ENCODE assay signal across 7 mouse cellular contexts in genomic region chr10:83183634-83184479, GRCm38 (mm10).
DNase-seq lines count a peak whose midpoint lies in the region; ATAC-seq and TF ChIP-seq lines count a peak whose summit lies in the region.

No protein-coding gene starts in this region.

- ATAC-seq in lung, postnatal 0 days: peak; percentile 21; the same call in 1 of the 2 replicates
- peak; percentile 58 for ATAC-seq in megakaryocyte, adult 5-6 weeks (ENCODE audit: poor library complexity, severe bottlenecking)
- no peak for ATAC-seq in intestine, postnatal 0 days

- no peak overlapping the region for H3K4me3 ChIP-seq in lung, postnatal 0 days (ENCODE audit: low read depth, low read length)
- H3K4me3 ChIP-seq in intestine, postnatal 0 days (ENCODE audit: low read depth, low read length): no peak overlapping the region

- no peaks in the 10 kb centered on the region for H3K9me3 ChIP-seq in lung, postnatal 0 days (ENCODE audit: low read length)
- no peaks in the 10 kb centered on the region for H3K9me3 ChIP-seq in intestine, postnatal 0 days (ENCODE audit: control insufficient read depth)

- H3K9ac ChIP-seq in lung, postnatal 0 days (replicated peaks; ENCODE audit: low read depth): no peak overlapping the region
- no peak overlapping the region for H3K9ac ChIP-seq in intestine, postnatal 0 days (ENCODE audit: low read depth, low read length)

- no peak for TF ChIP-seq CTCF in lung, postnatal 0 days (IDR thresholded peaks at IDR 0.05)
- TF ChIP-seq CTCF in intestine, postnatal 0 days (IDR thresholded peaks at IDR 0.05; ENCODE audit: low read depth): no peak

- WGBS in lung, postnatal 0 days: 46% methylated on average over 12 of the region's 12 CpGs
- WGBS in intestine, postnatal 0 days: 58% methylated on average over 12 of the region's 12 CpGs

- no peaks in the 10 kb centered on the region for H3K27me3 ChIP-seq in lung, postnatal 0 days (replicated peaks; ENCODE audit: insufficient read depth, low read length)
- no peaks in the 10 kb centered on the region for H3K27me3 ChIP-seq in intestine, postnatal 0 days (replicated peaks; ENCODE audit: control insufficient read depth, insufficient read depth, low read length)

- DNase-seq in lung, postnatal 0 days (ENCODE audit: low spot score): peak; percentile 15
- DNase-seq in lung, postnatal 4 days: no peak
- DNase-seq in embryo, embryonic 10.5 days (ENCODE audit: low spot score): peak; percentile 26
- DNase-seq in yolk sac, embryonic 10.5 days (ENCODE audit: low spot score): peak; percentile 46
- no peak for DNase-seq in spleen, adult 18-20 months

- H3K27ac ChIP-seq in lung, postnatal 0 days (ENCODE audit: low read length): no peak overlapping the region
- no peak overlapping the region for H3K27ac ChIP-seq in intestine, postnatal 0 days (ENCODE audit: low read depth, low read length)

- no peak for TF ChIP-seq EP300 in lung, postnatal 0 days (IDR thresholded peaks at IDR 0.05)

- H3K4me2 ChIP-seq in lung, postnatal 0 days (replicated peaks; ENCODE audit: low read depth, low read length): no peak overlapping the region
- no peak overlapping the region for H3K4me2 ChIP-seq in intestine, postnatal 0 days (replicated peaks; ENCODE audit: low read depth)

- H3K36me3 ChIP-seq in lung, postnatal 0 days (ENCODE audit: insufficient read depth, low read length): no peaks in the 10 kb centered on the region
- H3K36me3 ChIP-seq in intestine, postnatal 0 days (ENCODE audit: control insufficient read depth, insufficient read depth): no peaks in the 10 kb centered on the region

- H3K4me1 ChIP-seq in lung, postnatal 0 days (ENCODE audit: insufficient read depth, low read depth, low read length): no peaks in the 10 kb centered on the region
- no peaks in the 10 kb centered on the region for H3K4me1 ChIP-seq in intestine, postnatal 0 days (replicated peaks; ENCODE audit: control insufficient read depth, insufficient read depth, low read length)

Comparison
In these comparisons a context has a peak if more than half of its experiments do, and no peak if none do; other contexts are left out.
1. DNase-seq: peak in lung, postnatal 0 days (single experiment), embryo, embryonic 10.5 days (single experiment) and yolk sac, embryonic 10.5 days (single experiment); none in lung, postnatal 4 days (0 of 2) and spleen, adult 18-20 months (0 of 2).